Mouse (Mus musculus) Muller cell, postnatal 12 days (primary cell): ENCODE measurements around the gene Cacna1c.

Experiments
- DNase-seq: peaks from one replicate; pipeline ENCODE4 v3.0.0-alpha.2; 2015; ENCODE audit errors: inconsistent ontology term

Cacna1c gene

GRCm38 (mm10) chr6:118963283-118963682 lies 232.9 kb downstream of the Cacna1c start:
- no peak for DNase-seq

DNA sequence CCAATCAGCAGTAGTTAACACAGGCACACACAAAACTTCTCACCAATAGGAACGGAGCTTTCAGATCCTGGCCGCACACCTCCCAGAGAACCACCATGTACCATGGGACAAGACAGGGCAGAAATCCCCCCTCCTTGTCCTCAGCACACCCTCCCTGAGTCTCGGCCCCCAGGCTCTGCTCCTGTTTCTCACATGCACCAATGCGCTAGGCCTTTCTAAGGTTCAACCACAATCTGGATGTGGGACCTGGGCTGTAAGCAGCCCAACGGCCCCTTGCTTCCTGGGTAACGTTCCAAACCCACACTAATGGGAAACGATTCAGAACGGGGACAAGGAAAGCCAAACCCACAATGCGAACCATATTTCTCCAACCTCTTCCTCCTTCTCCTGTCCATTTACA lies 237.7 kb downstream of the Cacna1c start:
- no peak for DNase-seq

GRCm38 (mm10) chr6:118956234-118956633 lies 240.0 kb downstream of the Cacna1c start:
- DNase-seq = no peak

GRCm38 (mm10) chr6:118955777-118956176 lies 240.4 kb downstream of the Cacna1c start:
- DNase-seq = no peak

GRCm38 (mm10) chr6:118954988-118955554 lies 241.1 kb downstream of the Cacna1c start:
- no peak for DNase-seq

DNA sequence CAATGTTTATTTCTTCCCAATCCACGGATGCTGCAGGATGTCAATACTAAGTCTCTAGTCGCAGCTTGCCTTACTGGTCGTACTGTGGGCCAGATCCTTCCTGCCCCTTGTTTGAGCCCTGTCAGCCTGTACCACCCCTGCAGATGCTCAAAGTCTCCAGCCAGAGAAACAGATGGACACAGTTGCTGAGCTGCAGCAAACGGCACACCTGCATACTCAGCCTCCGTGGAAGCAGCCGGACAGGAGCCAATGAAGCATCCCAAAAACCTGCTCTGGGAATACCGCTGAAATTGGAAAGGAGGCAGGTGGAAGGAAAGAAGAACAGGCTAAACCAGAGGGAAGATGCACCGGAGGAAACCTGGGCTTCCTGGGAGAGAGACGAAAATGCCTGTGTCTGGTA lies 243.8 kb downstream of the Cacna1c start:
- no peak for DNase-seq

GRCm38 (mm10) chr6:118950190-118950589 lies 246.0 kb downstream of the Cacna1c start:
- DNase-seq = no peak

DNA sequence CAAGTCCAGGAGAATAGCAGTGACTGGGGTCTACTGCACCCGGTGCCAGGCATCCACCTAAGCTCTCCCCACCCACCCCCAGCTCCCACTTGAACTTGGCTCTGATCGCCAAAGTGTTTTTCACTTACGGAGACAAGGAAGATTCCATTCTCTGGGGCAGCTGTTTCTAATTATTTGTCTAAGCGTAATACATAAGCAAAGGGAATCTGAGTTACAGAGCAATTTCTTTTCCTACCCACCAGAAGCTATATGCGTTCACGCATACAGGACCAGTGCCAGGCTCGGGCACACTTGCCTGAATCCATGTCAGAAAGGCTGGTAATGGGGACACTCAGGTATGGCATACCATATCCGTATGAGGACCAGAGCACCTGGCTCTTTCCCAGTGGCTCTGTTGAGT lies 248.9 kb downstream of the Cacna1c start:
- no peak for DNase-seq

GRCm38 (mm10) chr6:118946660-118947059 lies 249.6 kb downstream of the Cacna1c start:
- no peak for DNase-seq

DNA sequence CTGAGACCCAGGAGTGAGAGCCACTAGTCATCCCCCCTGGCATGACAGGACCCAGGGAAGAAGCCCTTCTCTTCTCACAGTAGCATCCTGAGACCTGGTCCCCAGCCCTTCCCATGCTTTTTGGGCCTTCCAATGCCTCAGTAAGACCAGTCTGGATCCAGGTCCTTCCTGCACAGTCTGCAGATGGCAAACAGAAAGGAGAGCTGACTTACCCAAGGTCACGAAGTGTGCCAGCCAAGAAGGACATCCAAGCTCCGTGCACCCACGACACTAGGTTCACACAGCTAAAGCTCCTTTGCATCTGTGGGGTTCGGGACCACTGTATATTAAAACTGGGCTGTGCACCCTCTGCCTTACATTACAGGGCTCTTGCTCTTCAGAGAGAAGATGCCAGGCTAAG lies 252.1 kb downstream of the Cacna1c start:
- DNase-seq = no peak

- DNase-seq = no peak
Observed at GRCm38 (mm10) chr6:118941816-118942215, 254.4 kb downstream of the Cacna1c start.

- no peak for DNase-seq
Observed at GRCm38 (mm10) chr6:118941036-118941435, 255.2 kb downstream of the Cacna1c start.

GRCm38 (mm10) chr6:118939626-118940025 lies 256.6 kb downstream of the Cacna1c start:
- no peak for DNase-seq

GRCm38 (mm10) chr6:118938386-118939096 lies 257.7 kb downstream of the Cacna1c start:
- DNase-seq = no peak

GRCm38 (mm10) chr6:118937536-118937935 lies 258.7 kb downstream of the Cacna1c start:
- no peak for DNase-seq

DNA sequence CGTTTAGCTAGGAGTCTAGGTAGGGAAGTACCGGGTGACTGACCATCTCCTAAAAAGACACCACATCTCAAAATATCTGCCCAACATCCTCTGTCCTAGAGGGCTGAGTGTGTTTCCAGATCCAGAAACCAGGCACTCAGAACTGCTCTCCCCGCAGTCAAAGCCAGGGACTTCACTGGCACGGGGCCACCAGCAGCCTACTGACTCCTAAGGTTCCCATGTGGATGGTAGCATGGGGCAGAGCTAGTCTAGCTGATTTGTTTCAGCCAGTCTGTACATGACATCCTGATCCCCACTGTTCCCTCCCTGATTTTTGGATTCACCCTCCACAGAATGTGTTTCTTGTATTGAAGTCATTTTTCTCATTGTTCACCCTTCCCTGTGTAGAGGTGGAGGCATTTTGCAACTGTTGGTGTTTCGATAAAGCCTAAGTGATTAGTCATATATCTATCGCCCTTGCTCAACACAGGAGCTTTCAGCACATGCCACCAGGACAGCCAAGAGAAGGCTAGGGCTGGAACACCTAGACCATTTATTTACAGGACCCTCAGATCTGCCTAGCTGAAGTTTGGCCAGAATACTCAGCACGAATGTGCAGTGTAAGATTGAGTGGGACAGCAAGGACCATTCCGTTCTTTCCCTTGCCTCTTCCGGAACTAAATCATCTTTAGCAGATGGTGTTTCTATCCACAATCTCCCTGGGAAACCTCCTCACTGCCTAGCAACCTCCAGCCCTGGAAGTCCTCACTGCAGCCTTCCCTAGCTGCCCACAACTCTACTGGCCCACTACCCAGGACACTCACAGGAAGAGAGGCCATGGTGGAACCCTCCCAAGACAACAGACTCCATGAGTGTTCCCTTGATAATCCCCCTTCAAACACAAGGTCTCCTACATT lies 260.4 kb downstream of the Cacna1c start:
- DNase-seq = no peak

DNA sequence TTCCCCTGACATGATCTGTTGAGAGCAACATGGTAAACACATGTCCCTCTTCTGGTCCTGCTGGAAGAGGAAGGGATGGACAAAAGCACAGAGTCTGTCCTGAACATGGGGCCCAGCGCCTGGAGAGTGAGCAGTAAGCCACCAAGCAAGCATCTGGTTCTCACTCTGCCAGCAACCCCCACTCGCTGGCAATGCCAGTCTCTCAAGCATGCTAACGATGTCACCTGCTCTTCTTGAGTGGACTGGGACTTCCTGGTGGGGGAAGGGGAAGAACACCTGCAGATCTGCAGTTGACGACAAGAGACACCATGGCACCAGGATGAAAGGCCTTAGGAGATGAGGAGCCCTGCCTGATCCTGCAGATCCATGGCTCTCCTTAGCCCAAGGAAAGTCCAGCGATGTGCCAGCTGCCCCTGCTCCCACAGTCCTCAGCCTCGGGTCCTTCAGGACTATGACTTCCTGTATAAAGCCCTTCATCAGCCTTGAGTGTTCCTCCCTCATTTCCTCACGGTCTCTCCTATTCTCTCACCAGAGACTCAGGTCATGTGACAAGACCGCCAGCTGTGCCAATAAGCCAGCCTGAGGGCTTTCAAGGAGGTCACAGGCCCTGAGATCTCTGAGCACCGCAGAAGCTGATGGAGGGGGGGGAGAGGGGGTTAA lies 261.8 kb downstream of the Cacna1c start:
- DNase-seq = no peak

GRCm38 (mm10) chr6:118933017-118933594 lies 263.1 kb downstream of the Cacna1c start:
- DNase-seq = no peak

GRCm38 (mm10) chr6:118932002-118932700 lies 264.1 kb downstream of the Cacna1c start:
- DNase-seq = no peak

DNA sequence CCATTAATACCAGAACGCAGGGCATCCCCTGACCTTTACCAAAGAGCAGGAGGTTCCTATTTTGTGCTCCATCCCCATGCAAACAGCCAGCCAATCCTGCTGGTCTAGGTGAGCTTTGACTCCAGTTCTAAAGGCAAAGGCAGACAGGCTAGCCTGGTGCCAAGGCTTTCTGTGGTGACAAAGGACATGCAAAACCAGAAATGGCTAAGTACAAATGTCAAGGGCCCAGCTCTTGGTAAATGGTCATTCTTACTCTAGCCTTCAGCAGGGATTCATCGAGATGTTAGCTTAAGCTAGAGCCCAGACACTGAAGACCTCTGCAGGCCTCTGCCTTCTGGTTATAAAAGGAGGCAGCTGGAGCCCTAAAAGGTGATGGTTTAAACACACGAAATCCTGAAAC lies 269.5 kb downstream of the Cacna1c start:
- DNase-seq = no peak

- no peak for DNase-seq
Observed at GRCm38 (mm10) chr6:118924426-118924825, 271.8 kb downstream of the Cacna1c start.
